Comparison of ENCODE assay signal across 8 mouse cellular contexts in the genomic region with DNA sequence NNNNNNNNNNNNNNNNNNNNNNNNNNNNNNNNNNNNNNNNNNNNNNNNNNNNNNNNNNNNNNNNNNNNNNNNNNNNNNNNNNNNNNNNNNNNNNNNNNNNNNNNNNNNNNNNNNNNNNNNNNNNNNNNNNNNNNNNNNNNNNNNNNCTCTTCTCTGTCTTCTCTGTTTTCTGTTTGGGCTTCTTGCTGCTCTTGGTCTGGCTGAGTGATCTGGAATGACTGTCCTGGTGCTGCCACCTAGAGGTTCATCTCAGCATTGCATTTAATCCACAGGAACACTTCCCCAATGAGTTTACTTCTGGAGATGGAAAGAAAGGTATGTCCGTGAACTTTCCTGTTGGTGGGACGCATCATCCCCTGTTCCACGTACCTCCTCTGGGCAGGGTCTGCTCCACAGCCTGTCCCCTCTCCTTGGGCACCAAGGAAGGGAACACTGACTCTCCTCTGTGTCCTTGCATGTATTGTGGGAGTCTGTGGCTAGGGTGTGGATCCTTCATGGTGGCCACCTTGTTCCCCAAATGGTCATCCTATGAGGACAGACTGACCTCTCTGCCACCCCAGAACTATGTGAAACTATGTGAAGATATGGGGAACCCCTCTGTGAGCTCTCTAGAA. TPM values are rescaled to one million over a fixed set of nuclear protein-coding genes. Genes with fewer than 3 reads are reported as not detected.
DNase-seq lines count a peak whose midpoint lies in the region; ATAC-seq and TF ChIP-seq lines count a peak whose summit lies in the region.

No protein-coding gene starts in this region.

- H3K9me3 ChIP-seq in ES-Bruce4 (replicated peaks; ENCODE audit: control insufficient read depth, insufficient read depth, low read length, poor library complexity, severe bottlenecking): no peaks in the 10 kb centered on the region
- no peaks in the 10 kb centered on the region for H3K9me3 ChIP-seq in forebrain, embryonic 11.5 days (ENCODE audit: control insufficient read depth, low read length)

- TF ChIP-seq EP300 in ES-Bruce4 (IDR thresholded peaks at IDR 0.05; ENCODE audit: insufficient read depth, low read depth, low read length): no peak

- peak; percentile 62 for TF ChIP-seq CTCF in ES-Bruce4 (IDR thresholded peaks at IDR 0.05; ENCODE audit: low read depth, low read length)
- TF ChIP-seq CTCF in lung, adult 2 months (IDR thresholded peaks at IDR 0.05; ENCODE audit: insufficient read depth, low read length): peak; percentile 72
- TF ChIP-seq CTCF in thymus, adult 2 months (IDR thresholded peaks at IDR 0.05; ENCODE audit: borderline replicate concordance, control insufficient read depth, extremely low read depth, insufficient read depth, low read length, poor library complexity): peak; percentile 12; the same call in 1 of the 2 replicates

- H3K27me3 ChIP-seq in ES-Bruce4 (ENCODE audit: control insufficient read depth, insufficient read depth, low read length, poor library complexity, severe bottlenecking): no peaks in the 10 kb centered on the region
- H3K27me3 ChIP-seq in forebrain, embryonic 11.5 days (ENCODE audit: control insufficient read depth, insufficient read depth, low read length): no peaks in the 10 kb centered on the region
- no peaks in the 10 kb centered on the region for H3K27me3 ChIP-seq in thymus, adult 2 months (ENCODE audit: control insufficient read depth, insufficient read depth, low read length)

- no peak for TF ChIP-seq POLR2A in ES-Bruce4 (IDR thresholded peaks at IDR 0.05; ENCODE audit: insufficient read depth, low read length)
- no peak for TF ChIP-seq POLR2A in lung, adult 2 months (IDR thresholded peaks at IDR 0.05; ENCODE audit: borderline replicate concordance, extremely low read depth, low read depth, low read length)
- TF ChIP-seq POLR2A in thymus, adult 2 months (IDR thresholded peaks at IDR 0.05; ENCODE audit: control insufficient read depth, extremely low read depth, insufficient read depth, low read length, poor library complexity): no peak

- H3K9ac ChIP-seq in ES-Bruce4 (ENCODE audit: low read depth, poor library complexity, severe bottlenecking): no peak overlapping the region
- H3K9ac ChIP-seq in forebrain, embryonic 11.5 days (ENCODE audit: low read length): no peak overlapping the region

- intact Hi-C loops in heart, postnatal 36 days (cut with DNase I): loop anchor here (1.0 to 5.0 kb wide), 4 partner anchors 46 to 254 kb away; no protein-coding TSS in a partner anchor

- H3K4me2 ChIP-seq in forebrain, embryonic 11.5 days (ENCODE audit: low read depth, low read length, severe bottlenecking): no peak overlapping the region

- peak; percentile 31; the same call in 1 of the 2 replicates for ATAC-seq in forebrain, embryonic 11.5 days (replicated peaks; ENCODE audit: low FRiP score)

- no peaks in the 10 kb centered on the region for H3K36me3 ChIP-seq in ES-Bruce4 (ENCODE audit: control insufficient read depth, insufficient read depth, low read length, poor library complexity, severe bottlenecking)
- H3K36me3 ChIP-seq in forebrain, embryonic 11.5 days (ENCODE audit: control insufficient read depth, insufficient read depth, low read length): no peaks in the 10 kb centered on the region
- H3K36me3 ChIP-seq in thymus, adult 2 months (ENCODE audit: control insufficient read depth, insufficient read depth, low read length): no peaks in the 10 kb centered on the region

- H3K4me3 ChIP-seq in ES-Bruce4 (ENCODE audit: low read depth, low read length): no peak overlapping the region
- H3K4me3 ChIP-seq in forebrain, embryonic 11.5 days (ENCODE audit: low read depth, low read length): no peak overlapping the region
- H3K4me3 ChIP-seq in lung, adult 2 months (replicated peaks; ENCODE audit: extremely low read depth, low read depth, low read length): no peak overlapping the region
- no peak overlapping the region for H3K4me3 ChIP-seq in thymus, adult 2 months (ENCODE audit: control insufficient read depth, insufficient read depth, low read length)

- H3K4me1 ChIP-seq in ES-Bruce4 (ENCODE audit: control insufficient read depth, insufficient read depth, low read length): no peaks in the 10 kb centered on the region
- H3K4me1 ChIP-seq in forebrain, embryonic 11.5 days (replicated peaks; ENCODE audit: control insufficient read depth, insufficient read depth, low read length): no peaks in the 10 kb centered on the region
- peaks cover 4% of the 10 kb centered on the region; the same call in 1 of the 2 replicates for H3K4me1 ChIP-seq in lung, adult 2 months (ENCODE audit: control insufficient read depth, insufficient read depth, low read length)
- no peaks in the 10 kb centered on the region for H3K4me1 ChIP-seq in thymus, adult 2 months (replicated peaks; ENCODE audit: control insufficient read depth, insufficient read depth, low read length)

- DNase-seq in brain, embryonic 18.5 days (ENCODE audit: low read depth, low spot score): peak; percentile 54
- peak; percentile 89 for DNase-seq in forebrain, embryonic 11.5 days (ENCODE audit: low spot score)
- peak; percentile 84 to 85 for DNase-seq in heart, postnatal 36 days
- peak; percentile 75 to 95 for DNase-seq in layer of hippocampus, adult 18-20 months (ENCODE audit: low spot score in 2 of 2)
- peak; percentile 77 for DNase-seq in lung, adult 2 months
- peak; percentile 43 for DNase-seq in ovary, adult 18-20 months (ENCODE audit: low spot score)
- peak; percentile 82 for DNase-seq in thymus, adult 2 months

- 25% methylated on average over 3 of the region's 3 CpGs for WGBS in forebrain, embryonic 11.5 days
- WGBS in lung, adult 2 months: 5% methylated on average over 3 of the region's 3 CpGs
- WGBS in thymus, adult 2 months: 12% methylated on average over 3 of the region's 3 CpGs

- no peak overlapping the region for H3K27ac ChIP-seq in ES-Bruce4 (ENCODE audit: insufficient read depth, low read length)
- no peak overlapping the region for H3K27ac ChIP-seq in forebrain, embryonic 11.5 days (ENCODE audit: low read depth, low read length)
- H3K27ac ChIP-seq in thymus, adult 2 months (ENCODE audit: control insufficient read depth, insufficient read depth, low read length): no peak overlapping the region

RNA-seq across cellular contexts. Expression of gene Upb1, which starts 35.8 kb away (rescaled TPM):
- not detected in 2 replicates for polyA plus RNA-seq in ES-Bruce4 (2011; ENCODE audit: insufficient read depth, insufficient read length, low read depth, missing spikeins)
- polyA plus RNA-seq in forebrain, embryonic 11.5 days (2014; fragmentation: Nextera tagmentation; extraction: Ambion mirVana): 0.59 TPM in 1 of 2 replicates, not detected in the other
- 1 to 10 TPM in 1 of 2 experiments, under 1 TPM in 1; 0.65 to 1.3 TPM for total RNA-seq in heart, postnatal 36 days (2021)
- under 1 TPM in 1 of 2 experiments, not detected in 1; 0.48 TPM for total RNA-seq in layer of hippocampus, adult 18-20 months (2021)
- 0.35 and 0.59 TPM in 2 replicates for polyA plus RNA-seq in lung, adult 2 months (2012; rRNA removed)
- 0.77 and 0.97 TPM in 2 replicates for polyA plus RNA-seq in thymus, adult 2 months (2012; rRNA removed)

Comparison
In these comparisons a context has a peak if more than half of its experiments do, and no peak if none do; other contexts are left out.
1. CTCF ChIP-seq: peak in every context shown above with its lines; median percentile 72 in lung, adult 2 months; 62 in ES-Bruce4; 12 in thymus, adult 2 months.